Mouse (Mus musculus): ENCODE data around the gene Zc3h7b. TPM values are rescaled to one million over a fixed set of nuclear protein-coding genes. Genes with fewer than 3 reads are reported as not detected.

The Zc3h7b gene
- total RNA-seq, 2 experiments from 2014 or later, result 74.9 to 78.7 TPM

DNA sequence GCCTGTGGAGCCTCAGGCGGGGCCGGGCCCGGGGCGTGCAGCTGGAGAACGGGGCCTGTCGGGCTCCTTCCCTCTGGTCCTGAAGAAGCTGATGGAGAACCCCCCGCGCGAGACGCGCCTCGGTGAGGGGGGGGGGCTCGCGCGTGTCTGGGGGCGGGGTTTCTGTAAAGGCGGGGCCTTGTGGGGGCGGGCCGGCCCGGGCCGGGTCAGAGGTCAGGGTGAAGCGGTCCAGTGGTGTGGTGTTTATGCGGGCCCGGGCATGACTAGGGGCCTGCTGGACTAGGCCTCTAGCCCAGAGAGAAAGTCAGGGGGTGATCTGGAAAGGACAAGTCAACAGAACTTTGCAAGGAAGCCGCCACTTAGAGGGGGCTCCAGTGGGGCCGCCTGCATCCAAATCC is 66.7 kb downstream of the Zc3h7b start:
- intact Hi-C loops (cut with DNase I), result loop anchor here (2.0 kb wide), 2 partner anchors 47 to 67 kb away; partner anchors contain the start of genes Rangap1, Tob2 and Zc3h7b
- DNase-seq, result no peak

DNA sequence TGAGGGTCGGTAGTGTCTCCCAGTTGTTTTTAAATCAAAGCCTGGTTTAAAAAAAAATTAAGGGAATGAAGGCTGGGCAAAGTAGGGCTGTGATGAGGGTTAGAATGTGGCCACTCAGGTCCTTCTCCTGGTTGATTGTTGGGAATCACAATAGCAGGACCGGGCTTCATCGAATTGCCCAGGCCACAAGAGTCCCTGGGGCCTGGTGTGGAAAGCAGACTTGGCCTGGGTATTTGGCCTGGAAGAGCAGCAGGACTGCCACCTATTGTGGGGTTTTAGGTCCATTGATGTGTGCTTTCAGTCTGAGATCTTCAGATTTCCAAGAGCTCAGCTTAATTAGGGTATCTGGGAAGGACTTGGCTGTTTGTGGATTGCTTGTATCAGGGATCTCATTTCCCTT is 67.4 kb downstream of the Zc3h7b start:
- intact Hi-C loops (cut with DNase I), result no loop called here
- no peak for DNase-seq

DNA sequence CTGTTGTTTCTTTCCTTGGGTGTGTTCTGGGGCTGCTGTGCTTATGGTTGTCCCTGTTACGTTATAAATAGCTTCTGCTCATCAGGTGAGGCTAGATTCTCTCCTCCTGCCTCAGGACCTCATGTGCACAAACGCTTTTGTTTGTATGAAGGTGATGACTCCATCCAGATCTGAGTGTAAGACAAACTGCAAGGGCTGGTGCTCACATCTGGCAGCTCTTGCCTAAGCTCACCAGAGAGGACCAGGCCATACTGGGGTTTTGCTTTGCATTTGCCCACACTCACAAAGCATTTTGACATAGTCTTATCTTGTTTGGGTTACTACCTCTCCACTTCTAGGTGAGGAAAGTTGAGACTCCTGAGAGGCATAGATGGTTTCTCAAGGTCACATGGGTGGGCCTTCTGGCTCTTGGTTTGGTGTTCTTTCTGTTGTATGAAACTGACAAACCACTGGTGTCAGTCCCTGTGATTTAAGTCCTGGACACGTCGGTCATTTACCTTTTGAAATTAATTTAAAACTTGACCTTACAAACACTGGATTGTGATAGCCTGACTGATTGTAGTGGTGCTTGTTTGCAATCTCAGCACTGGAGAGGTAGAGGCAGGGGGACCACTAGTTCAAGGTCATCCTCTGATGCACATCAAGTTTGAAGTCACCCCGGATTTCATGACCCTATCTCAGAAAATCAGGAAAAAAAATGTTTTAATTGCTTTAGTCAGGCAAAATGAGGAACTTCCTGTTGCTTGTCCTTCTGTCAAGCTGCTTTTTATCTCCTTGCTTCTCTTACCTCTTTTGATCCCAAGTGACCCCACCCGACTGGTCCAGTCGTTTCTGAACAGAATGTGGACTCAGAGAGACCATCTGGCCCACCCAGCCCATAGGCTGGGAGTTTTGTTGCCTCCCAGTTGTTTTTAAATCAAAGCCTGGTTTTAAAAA is 68.1 kb downstream of the Zc3h7b start:
- DNase-seq, result no peak
- intact Hi-C loops (cut with DNase I), result no loop called here

DNA sequence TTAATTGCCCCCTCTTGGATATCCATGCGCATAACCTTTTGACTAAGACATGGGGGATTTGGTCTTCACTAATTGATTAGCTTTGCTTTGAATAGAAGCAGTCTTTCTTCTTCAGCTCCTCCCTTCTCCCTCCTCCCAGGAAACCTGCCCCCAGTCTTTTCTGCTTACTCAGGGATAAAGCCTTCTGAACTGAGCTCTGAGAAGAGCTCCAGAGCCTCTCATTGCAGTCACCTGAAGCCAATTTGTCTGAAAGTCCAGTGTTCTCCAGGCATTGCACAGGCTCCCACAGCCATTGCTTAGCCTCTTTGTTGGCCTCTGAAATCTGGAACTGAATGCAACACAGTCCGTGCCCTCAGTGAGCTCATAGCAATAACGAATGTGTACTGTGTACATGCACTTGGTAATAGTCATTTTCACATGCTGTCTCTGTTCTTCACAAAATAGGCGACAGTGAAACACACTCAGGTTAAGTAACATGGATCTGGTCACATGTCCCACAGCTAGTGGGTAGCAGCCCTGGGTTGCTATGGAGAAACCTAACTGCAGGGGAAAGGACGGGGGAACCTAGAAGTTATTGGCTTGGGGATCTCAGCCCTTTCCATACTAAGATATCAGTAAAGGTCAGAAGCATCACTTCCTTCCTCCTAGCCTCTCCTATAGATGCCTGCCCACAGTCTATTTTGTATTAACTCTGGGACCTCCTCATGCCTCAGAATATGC is 69.3 kb downstream of the Zc3h7b start:
- DNase-seq, result no peak
- intact Hi-C loops (cut with DNase I), result no loop called here

DNA sequence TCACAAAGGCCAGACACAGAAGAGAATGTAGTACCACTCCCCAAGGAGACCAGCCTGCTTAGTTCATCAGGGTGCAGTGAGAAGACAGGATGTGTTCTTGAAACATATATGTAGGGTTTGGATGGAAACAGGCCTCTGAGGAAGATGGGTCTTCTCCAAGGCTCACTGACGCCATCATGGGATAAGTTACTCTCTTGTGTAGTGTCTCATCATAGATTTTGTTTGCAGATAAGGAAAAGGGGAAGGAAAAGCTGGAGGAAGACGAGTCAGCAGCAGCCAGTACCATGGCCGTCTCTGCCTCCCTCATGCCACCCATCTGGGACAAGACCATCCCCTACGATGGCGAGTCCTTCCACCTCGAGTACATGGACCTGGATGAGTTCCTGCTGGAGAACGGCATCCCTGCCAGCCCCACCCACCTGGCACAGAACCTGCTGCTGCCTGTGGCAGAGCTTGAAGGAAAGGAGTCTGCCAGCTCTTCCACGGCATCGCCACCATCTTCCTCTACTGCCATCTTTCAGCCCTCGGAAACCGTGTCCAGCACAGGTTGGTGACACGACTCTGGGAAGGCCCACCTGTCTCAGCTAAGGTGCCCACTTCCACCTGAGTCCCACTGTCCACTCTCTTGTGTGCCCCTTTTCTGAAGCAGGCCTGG is 70.0 kb downstream of the Zc3h7b start:
- no peak for DNase-seq
- intact Hi-C loops (cut with DNase I), result no loop called here

DNA sequence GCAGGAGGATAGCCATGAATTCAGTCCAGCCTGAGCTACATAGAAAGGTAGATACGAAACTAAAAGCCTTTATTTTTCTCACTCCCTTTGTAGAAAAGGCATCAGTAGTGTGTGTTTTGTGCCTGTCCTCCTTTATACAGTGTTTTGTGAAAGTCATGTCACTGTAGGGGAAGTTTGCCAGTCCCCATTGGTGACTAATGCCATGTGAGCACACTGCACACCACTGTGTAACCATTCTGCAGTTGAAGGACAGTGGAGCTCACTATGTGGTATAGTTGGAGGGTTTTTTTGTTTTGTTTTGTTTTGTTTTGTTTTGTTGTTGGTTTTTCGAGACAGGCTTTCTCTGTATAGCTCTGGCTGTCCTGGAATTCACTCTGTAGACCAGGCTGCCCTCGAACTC is 73.5 kb downstream of the Zc3h7b start:
- intact Hi-C loops (cut with DNase I), result no loop called here
- DNase-seq, result no peak

DNA sequence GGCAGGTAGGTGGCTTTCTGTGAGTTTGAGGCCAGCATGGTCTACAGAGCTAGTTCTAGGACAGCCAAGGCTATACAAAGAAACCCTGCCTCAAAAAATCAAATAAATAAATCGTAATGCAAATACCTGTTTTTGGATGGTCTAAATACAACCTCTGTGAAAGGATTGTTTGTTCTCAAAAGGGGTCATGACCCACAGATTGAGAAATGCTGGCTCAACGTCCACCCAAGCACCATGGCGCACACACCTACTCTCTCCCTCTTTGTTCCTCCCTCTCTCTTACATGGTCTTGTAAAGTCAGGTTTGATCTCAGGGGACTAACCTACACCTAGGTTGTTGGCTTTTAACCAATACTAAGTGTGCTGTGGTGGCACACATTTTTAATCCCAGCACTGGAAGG is 77.8 kb downstream of the Zc3h7b start:
- intact Hi-C loops (cut with DNase I), result loop anchor here (10.0 kb wide), 1 partner anchor 172 kb away; no protein-coding TSS in a partner anchor
- no peak for DNase-seq

DNA sequence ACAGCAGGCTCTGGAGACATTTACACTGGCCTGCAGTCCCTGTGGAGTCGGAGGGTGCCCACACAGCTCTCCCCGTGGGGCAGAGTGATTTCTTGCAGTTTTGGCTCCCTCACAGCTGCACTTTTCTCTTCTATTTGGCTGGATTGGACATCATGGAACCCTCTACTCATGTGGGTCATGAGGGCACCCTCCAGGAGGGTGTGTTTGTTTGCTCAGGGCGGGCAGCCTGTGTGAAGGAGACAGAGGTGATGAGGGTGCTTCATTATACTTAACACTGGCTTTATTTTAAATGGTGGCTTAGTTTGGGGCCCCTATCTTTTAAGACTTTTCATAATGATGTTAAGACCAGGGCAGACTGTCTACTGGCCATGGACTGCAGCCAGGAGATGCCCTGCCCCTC is 80.0 kb downstream of the Zc3h7b start:
- intact Hi-C loops (cut with DNase I), result loop anchor here (10.0 kb wide), 1 partner anchor 170 kb away; no protein-coding TSS in a partner anchor

DNA sequence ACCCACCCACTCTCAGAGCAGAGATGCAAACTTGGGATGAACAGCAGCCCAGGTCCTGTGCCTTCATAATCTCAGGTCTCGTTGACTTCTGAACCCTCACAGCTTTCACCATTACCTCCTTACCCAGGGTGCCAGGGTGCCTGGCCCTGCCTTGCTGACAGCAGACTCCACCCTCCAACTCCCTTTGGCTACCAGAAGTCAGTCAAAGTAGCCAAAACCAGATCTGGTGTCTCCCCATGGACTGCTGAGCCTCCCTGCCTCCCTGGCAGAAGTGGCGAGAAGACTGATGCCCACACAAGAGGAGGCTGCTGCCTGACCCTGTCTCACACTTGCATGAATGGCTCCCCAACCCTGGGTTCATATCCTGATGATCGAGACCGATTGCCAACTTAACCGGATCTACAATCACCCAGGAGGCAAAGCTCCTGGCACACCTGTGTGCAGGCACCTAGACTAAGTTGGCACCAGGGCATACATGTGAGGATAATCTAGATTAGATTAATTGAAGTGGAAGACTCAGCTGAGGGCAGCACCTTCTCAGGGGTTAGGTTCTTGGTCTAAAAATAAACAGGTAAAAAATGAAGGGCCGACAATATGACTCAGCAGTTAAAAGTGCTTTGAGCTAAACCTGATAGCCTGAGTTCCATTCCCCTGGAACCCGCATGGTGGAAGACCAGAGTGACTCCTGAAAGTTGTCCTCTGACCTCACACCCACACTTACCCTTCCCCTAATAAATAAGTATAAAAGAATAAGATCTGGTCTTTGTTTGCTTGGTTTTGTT is 83.8 kb downstream of the Zc3h7b start:
- intact Hi-C loops (cut with DNase I), result loop anchor here (10.0 kb wide), 1 partner anchor 166 kb away; no protein-coding TSS in a partner anchor
- no peak for DNase-seq

More for the DNA sequence above, 80.0 kb downstream of the Zc3h7b start:
- no peak for DNase-seq

DNA sequence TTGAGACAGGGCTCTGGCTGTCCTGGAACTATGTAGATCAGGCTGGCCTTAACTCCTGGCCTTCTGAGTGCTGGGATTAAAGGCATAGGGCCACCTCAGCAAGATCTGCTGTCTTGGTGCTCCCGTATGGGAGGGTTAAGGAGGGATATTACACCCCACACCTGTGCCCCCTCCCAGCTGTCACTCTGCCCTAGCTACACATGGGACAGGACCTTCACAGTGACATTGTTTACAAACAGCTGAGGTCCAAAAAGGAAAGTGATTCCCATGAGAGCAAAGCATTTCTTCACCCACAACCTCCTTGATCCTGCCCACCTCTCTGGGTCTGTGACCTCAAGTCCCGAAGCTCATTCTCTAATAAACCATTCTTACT is 84.3 kb downstream of the Zc3h7b start:
- no peak for DNase-seq
- intact Hi-C loops (cut with DNase I), result loop anchor here (10.0 kb wide), 1 partner anchor 166 kb away; no protein-coding TSS in a partner anchor

DNA sequence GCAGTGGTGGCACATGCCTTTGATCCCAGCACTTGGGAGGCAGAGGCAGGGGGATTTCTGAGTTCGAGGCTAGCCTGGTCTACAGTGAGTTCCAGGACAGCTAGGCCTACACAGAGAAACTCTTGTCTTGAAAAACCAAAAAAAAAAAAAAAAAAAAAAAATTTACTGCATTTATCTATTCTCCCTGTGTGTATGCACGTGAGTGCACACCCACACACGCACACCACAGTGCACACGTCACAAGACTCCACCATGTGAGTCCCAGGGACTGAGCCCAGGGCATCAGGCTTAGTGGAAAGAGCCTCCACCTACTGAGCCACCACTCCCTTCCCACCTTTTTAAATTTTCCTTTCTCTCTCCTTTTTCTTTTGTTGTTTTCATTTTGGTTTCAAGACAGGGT is 85.7 kb downstream of the Zc3h7b start:
- intact Hi-C loops (cut with DNase I), result loop anchor here (2.0 to 5.0 kb wide), 2 partner anchors 42 to 74 kb away; partner anchors contain the start of genes Aco2 and Phf5a
- DNase-seq, result no peak

DNA sequence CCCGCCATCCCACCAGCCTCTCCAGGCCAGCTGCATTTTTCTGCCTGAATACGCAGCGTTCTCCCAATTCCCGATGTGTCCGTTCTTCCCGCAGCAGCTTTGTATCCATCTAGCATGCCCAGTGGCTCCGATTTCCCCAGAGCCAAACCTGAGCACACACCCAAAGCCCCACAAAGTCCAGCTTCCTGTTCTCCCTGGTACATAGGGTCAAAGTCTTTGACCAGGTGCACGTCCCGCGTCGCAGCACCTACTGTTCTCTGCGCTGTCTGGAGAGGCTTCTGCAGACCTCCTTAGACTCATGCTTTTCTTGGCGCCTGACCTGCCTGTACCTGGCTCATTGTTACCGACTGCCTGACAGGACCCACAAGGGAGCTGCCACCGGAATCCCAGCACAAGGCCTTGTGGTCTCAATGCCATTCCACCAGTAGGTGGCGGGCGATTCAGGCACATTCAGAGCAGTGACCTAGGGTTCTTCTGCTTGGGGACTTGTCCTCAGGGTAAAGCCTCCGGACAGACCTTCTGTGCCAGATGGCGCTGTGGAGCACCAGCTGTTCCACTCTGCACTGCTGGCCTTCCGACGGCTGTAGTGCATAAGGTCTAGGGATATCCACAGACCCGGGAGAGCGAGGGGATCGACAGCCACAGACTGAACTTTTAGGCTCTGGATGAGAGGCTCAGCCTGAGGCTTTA is 86.4 kb downstream of the Zc3h7b start:
- intact Hi-C loops (cut with DNase I), result loop anchor here (2.0 to 5.0 kb wide), 2 partner anchors 41 to 74 kb away; partner anchors contain the start of genes Aco2 and Phf5a
- peak; percentile 93 to 96 for DNase-seq

DNA sequence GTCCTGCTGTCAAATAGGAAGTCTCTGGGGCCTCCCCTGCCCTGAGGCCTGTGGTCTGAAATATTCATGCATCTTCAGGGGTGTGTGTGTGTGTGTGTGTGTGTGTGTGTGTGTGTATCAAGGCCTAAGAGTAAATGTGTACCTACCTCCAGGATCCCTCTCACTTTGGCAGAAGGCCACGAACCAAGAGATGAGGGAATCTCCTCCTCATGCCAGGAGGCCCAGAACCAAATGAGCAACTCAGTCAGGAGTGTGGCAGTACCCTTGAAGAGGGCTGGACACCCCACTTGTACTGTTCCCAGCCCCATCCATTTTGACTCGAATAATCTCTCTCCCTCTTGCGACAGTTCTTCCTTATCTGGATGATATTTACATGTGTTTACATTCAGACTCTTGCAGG is 87.4 kb downstream of the Zc3h7b start:
- DNase-seq, result no peak
- intact Hi-C loops (cut with DNase I), result loop anchor here (5.0 kb wide), 1 partner anchor 40 kb away; the partner anchor contains the start of genes Aco2 and Phf5a

DNA sequence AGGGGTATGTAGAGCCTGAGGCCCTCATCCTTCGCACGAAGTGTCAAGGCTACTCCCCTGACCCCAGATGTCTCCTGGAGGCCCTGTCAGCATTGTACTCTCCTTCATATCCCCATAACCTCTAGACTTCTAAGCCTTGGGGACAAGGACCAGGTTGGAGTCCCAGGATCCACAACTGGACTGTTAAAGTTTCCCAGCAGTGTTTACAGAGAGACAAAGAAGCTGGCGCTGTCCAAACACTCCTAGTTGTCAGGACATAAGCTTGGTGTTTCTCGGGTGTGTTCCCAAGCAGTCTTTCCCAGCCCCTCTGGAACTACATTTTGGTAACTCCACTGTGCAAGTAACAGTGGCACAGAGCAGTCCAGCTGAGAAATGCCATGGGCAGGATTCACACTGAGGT is 88.6 kb downstream of the Zc3h7b start:
- no peak for DNase-seq

DNA sequence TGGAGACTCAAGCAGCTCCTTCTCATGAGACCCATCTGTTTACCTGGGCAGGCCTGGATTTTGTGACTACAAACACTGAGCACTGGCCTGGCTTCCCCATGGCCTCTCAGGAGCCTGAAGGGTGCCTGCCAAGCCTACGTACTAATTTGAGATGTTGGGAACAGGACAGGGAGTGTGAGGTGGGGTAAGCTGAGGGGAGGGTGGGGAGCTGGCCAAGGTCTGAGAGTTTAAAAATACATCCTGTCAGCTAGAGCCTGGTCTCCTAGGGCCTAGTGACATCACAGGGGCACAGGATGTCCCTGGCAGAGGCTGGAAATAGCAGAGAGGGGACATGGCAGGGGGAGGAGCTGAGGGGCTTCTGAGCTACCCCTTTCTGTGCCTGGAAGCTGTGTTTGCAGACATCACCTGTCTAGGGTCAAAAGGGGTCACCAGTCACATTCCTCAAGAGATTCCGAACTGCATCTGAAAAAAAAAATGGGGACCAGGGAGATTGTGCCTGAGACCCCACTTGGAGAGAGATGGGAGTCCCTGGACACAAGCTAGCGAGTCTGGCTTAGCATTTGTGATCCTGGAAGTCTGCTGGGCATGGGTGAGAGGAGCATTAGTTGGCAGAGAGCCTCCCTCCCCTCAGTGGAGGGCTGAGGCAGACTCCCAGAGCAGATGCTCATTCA is 89.4 kb downstream of the Zc3h7b start:
- intact Hi-C loops (cut with DNase I), result loop anchor here (5.0 kb wide), 1 partner anchor 38 kb away; the partner anchor contains the start of genes Aco2 and Phf5a
- peak; percentile 59 to 67 for DNase-seq

More for the DNA sequence above, 88.6 kb downstream of the Zc3h7b start:
- intact Hi-C loops (cut with DNase I), result loop anchor here (5.0 kb wide), 1 partner anchor 39 kb away; the partner anchor contains the start of genes Aco2 and Phf5a

DNA sequence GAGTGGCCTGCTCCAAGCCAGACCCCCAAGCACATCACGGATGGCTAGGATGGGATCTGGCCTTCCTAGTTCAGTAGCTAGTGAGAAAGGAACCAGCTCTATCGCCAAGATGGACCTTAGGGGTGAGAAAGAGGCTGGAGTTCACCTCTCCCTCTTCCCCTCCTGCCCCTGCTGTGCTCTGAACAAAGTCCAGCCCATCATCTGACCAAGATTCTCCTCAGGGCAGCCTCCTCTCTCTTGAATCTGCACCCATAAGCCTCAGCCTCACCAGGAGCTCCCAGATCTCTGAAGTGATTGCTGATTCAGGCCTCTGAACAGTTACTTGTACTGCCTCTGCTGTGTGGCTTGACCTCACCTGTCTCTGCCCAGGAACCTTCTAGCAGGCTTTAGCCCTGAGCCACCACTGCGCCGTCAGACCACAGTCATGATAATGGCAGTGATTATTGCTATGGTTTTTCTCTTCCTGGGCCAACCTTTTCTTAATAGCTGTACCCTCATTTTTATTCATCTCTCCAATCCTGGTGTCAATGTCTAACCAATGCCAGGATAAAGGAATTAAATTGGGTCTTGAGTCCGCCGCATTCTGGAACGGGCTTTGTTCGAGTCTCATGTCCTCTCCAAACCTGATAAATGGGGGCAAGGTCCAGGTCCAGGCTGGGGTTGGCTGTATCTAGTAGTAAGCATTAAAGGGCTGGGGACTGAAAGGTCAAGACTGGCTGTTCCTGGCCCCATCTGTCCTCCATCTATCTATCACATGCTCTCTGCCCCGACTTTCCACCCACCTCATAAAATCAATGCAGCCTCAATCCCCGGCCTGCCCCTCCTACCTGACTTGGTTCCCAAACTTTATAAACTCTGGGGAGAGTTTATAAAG is 90.4 kb downstream of the Zc3h7b start:
- DNase-seq, result peak in 1 of 2 experiments; percentile 8
- intact Hi-C loops (cut with DNase I), result no loop called here

DNA sequence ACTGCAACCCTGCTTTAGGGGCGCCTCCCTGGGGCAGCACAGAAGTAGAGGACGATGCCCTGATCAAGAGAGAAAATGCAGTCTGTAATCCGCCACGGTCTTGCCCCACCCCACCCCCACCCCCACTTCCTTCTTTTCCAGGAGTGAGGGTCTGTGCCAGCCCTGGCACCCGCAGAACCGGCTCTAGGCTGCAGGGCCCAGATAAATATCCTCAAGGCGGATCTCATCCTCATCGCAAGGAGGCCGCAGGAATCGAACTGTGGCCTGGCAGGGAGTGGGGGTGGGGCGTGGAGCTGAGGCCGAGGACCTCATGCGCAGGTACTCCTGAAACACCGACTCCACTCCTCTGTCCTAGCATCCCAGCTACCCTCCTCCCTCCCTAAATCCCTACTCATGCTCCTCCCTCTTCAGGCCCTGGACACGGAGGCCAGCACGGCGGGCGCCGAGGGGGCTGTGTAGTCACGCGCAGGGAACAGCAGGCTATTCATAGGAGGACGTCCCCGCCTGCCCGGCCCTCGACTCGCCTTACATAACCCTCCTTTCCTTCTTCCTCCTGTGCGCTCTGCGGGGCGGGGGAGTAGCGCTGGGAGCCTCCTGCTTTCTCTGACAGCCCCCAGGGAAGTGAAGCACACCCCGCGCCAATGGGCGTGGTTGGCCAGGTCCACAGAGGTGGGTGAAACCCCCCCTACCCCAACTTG is 91.4 kb downstream of the Zc3h7b start:
- peak; percentile 91 for DNase-seq
- intact Hi-C loops (cut with DNase I), result no loop called here

Measured in heart, postnatal 14 days (tissue).